Comparison of ENCODE assay signal across 8 mouse cellular contexts in genomic region chr17:35135591-35136320, GRCm38 (mm10). TPM values are rescaled to one million over a fixed set of nuclear protein-coding genes. Genes with fewer than 3 reads are reported as not detected.
DNase-seq lines count a peak whose midpoint lies in the region; ATAC-seq and TF ChIP-seq lines count a peak whose summit lies in the region.

No protein-coding gene starts in this region.

- H3K36me3 ChIP-seq in kidney, embryonic 16.5 days (ENCODE audit: insufficient read depth, low read length) = peaks cover 20% of the 10 kb centered on the region
- peaks cover 31% of the 10 kb centered on the region for H3K36me3 ChIP-seq in hindbrain, embryonic 12.5 days

- DNase-seq in kidney, postnatal 4 days = no peak
- no peak for DNase-seq in cerebellum, adult 9-10 months
- DNase-seq in layer of hippocampus, postnatal 10 days (ENCODE audit: low spot score in 2 of 2) = no peak
- DNase-seq in frontal cortex, postnatal 10 days (ENCODE audit: low spot score in 2 of 2) = no peak

- no peaks in the 10 kb centered on the region for H3K9me3 ChIP-seq in kidney, embryonic 16.5 days (ENCODE audit: low read length)
- H3K9me3 ChIP-seq in hindbrain, embryonic 12.5 days (replicated peaks) = no peaks in the 10 kb centered on the region

- peak overlapping the region; percentile 89 for H3K4me2 ChIP-seq in kidney, embryonic 16.5 days (replicated peaks; ENCODE audit: low read depth, low read length)
- H3K4me2 ChIP-seq in hindbrain, embryonic 12.5 days (replicated peaks) = peak overlapping the region; percentile 80

- H3K9ac ChIP-seq in kidney, embryonic 16.5 days (replicated peaks; ENCODE audit: low read length) = peak overlapping the region; percentile 87
- H3K9ac ChIP-seq in hindbrain, embryonic 12.5 days = peak overlapping the region; percentile 77

- WGBS in kidney, embryonic 16.5 days = under 1% methylated on average over 43 of the region's 43 CpGs
- WGBS in bone marrow, adult 2 months = under 1% methylated on average over 43 of the region's 43 CpGs
- under 1% methylated on average over 42 of the region's 43 CpGs for WGBS in hindbrain, embryonic 12.5 days

- H3K4me1 ChIP-seq in kidney, embryonic 16.5 days (ENCODE audit: insufficient read depth, low read length) = peaks cover 11% of the 10 kb centered on the region
- no peaks in the 10 kb centered on the region; the same call in 1 of the 2 replicates for H3K4me1 ChIP-seq in bone marrow, adult 2 months (ENCODE audit: control insufficient read depth, insufficient read depth, low read length)
- H3K4me1 ChIP-seq in hindbrain, embryonic 12.5 days = peaks cover 19% of the 10 kb centered on the region

- H3K27ac ChIP-seq in kidney, embryonic 16.5 days (ENCODE audit: low read length) = peak overlapping the region; percentile 98
- peak overlapping the region; percentile 96 for H3K27ac ChIP-seq in bone marrow, adult 2 months (ENCODE audit: control insufficient read depth, insufficient read depth, low read depth, low read length, poor library complexity)
- H3K27ac ChIP-seq in hindbrain, embryonic 12.5 days = peak overlapping the region; percentile 96

- H3K27me3 ChIP-seq in kidney, embryonic 16.5 days (ENCODE audit: insufficient read depth, low read length) = no peaks in the 10 kb centered on the region
- no peaks in the 10 kb centered on the region for H3K27me3 ChIP-seq in hindbrain, embryonic 12.5 days

- TF ChIP-seq CTCF in bone marrow, adult 2 months (IDR thresholded peaks at IDR 0.05; ENCODE audit: control insufficient read depth, insufficient read depth, low read length) = no peak

- H3K4me3 ChIP-seq in kidney, embryonic 16.5 days (ENCODE audit: low read length) = peak overlapping the region; percentile 89
- H3K4me3 ChIP-seq in bone marrow, adult 2 months (replicated peaks; ENCODE audit: control insufficient read depth, low read depth, low read length) = peak overlapping the region; percentile 97
- H3K4me3 ChIP-seq in hindbrain, embryonic 12.5 days = peak overlapping the region; percentile 76

- ATAC-seq in kidney, embryonic 16.5 days (ENCODE audit: low FRiP score, low TSS enrichment) = peak; percentile 59; the same call in 1 of the 2 replicates
- ATAC-seq in hindbrain, embryonic 12.5 days (ENCODE audit: low FRiP score) = peak; percentile 75
- ATAC-seq in megakaryocyte progenitor cell, adult 5-6 weeks (replicated peaks; ENCODE audit: poor library complexity) = peak; percentile 64

- no peak for TF ChIP-seq POLR2A in bone marrow, adult 2 months (IDR thresholded peaks at IDR 0.05; ENCODE audit: borderline replicate concordance, control insufficient read depth, low read depth, low read length)

RNA-seq across cellular contexts. Expression of gene Bag6, which starts 0.8 kb away (rescaled TPM):
- polyA plus RNA-seq in kidney, embryonic 16.5 days (2015; fragmentation: Nextera tagmentation; extraction: Ambion mirVana) = 56.4 TPM in 2 replicates
- polyA plus RNA-seq in bone marrow, adult 2 months (2011; ENCODE audit: insufficient read depth, insufficient read length, low replicate concordance, missing spikeins) = 104 and 195 TPM in 2 replicates
- polyA plus RNA-seq in hindbrain, embryonic 12.5 days (2016; fragmentation: Nextera tagmentation; extraction: Ambion mirVana) = 87.9 and 88.3 TPM in 2 replicates
- 73.9 and 78.5 TPM in 2 replicates for total RNA-seq in megakaryocyte progenitor cell, adult 5-6 weeks (2015)
- 77.3 and 88.5 TPM in 2 replicates for total RNA-seq in megakaryocyte progenitor cell, adult 5-6 weeks (2017)
- 100 to 1,000 TPM; 284 to 308 TPM for total RNA-seq in layer of hippocampus, postnatal 10 days (2021)

RNA-seq across cellular contexts. Expression of gene Apom, which starts 3.9 kb away (rescaled TPM):
- 22.2 and 27.5 TPM in 2 replicates for polyA plus RNA-seq in kidney, embryonic 16.5 days (2015; fragmentation: Nextera tagmentation; extraction: Ambion mirVana)
- polyA plus RNA-seq in bone marrow, adult 2 months (2011; ENCODE audit: insufficient read depth, insufficient read length, low replicate concordance, missing spikeins) = 6.0 TPM in 1 of 2 replicates, not detected in the other
- polyA plus RNA-seq in hindbrain, embryonic 12.5 days (2016; fragmentation: Nextera tagmentation; extraction: Ambion mirVana) = 0.39 TPM in 1 of 2 replicates, not detected in the other
- total RNA-seq in megakaryocyte progenitor cell, adult 5-6 weeks (2015) = not detected in 2 replicates
- not detected in 2 replicates for total RNA-seq in megakaryocyte progenitor cell, adult 5-6 weeks (2017)
- total RNA-seq in layer of hippocampus, postnatal 10 days (2021) = not detected

RNA-seq across cellular contexts. Expression of gene D17H6S53E, which starts 9.6 kb away (rescaled TPM):
- 8.5 and 12.0 TPM in 2 replicates for polyA plus RNA-seq in kidney, embryonic 16.5 days (2015; fragmentation: Nextera tagmentation; extraction: Ambion mirVana)
- 6.8 and 20.2 TPM in 2 replicates for polyA plus RNA-seq in bone marrow, adult 2 months (2011; ENCODE audit: insufficient read depth, insufficient read length, low replicate concordance, missing spikeins)
- 7.3 and 7.7 TPM in 2 replicates for polyA plus RNA-seq in hindbrain, embryonic 12.5 days (2016; fragmentation: Nextera tagmentation; extraction: Ambion mirVana)
- total RNA-seq in megakaryocyte progenitor cell, adult 5-6 weeks (2015) = 1.5 and 3.6 TPM in 2 replicates
- total RNA-seq in megakaryocyte progenitor cell, adult 5-6 weeks (2017) = 7.7 and 7.9 TPM in 2 replicates
- total RNA-seq in layer of hippocampus, postnatal 10 days (2021) = 10 to 100 TPM; 21.4 to 25.9 TPM

RNA-seq across cellular contexts. Expression of gene Csnk2b, which starts 13.9 kb away (rescaled TPM):
- 293 and 308 TPM in 2 replicates for polyA plus RNA-seq in kidney, embryonic 16.5 days (2015; fragmentation: Nextera tagmentation; extraction: Ambion mirVana)
- 155 and 166 TPM in 2 replicates for polyA plus RNA-seq in bone marrow, adult 2 months (2011; ENCODE audit: insufficient read depth, insufficient read length, low replicate concordance, missing spikeins)
- 237 and 276 TPM in 2 replicates for polyA plus RNA-seq in hindbrain, embryonic 12.5 days (2016; fragmentation: Nextera tagmentation; extraction: Ambion mirVana)
- total RNA-seq in megakaryocyte progenitor cell, adult 5-6 weeks (2015) = 411 and 443 TPM in 2 replicates
- total RNA-seq in megakaryocyte progenitor cell, adult 5-6 weeks (2017) = 375 TPM in 2 replicates
- total RNA-seq in layer of hippocampus, postnatal 10 days (2021) = 100 to 1,000 TPM; 178 to 202 TPM

RNA-seq across cellular contexts. Expression of gene Gpank1, which starts 14.5 kb away (rescaled TPM):
- 22.3 and 23.7 TPM in 2 replicates for polyA plus RNA-seq in kidney, embryonic 16.5 days (2015; fragmentation: Nextera tagmentation; extraction: Ambion mirVana)
- polyA plus RNA-seq in bone marrow, adult 2 months (2011; ENCODE audit: insufficient read depth, insufficient read length, low replicate concordance, missing spikeins) = 29.8 and 39.0 TPM in 2 replicates
- polyA plus RNA-seq in hindbrain, embryonic 12.5 days (2016; fragmentation: Nextera tagmentation; extraction: Ambion mirVana) = 19.8 and 20.8 TPM in 2 replicates
- 20.3 and 20.7 TPM in 2 replicates for total RNA-seq in megakaryocyte progenitor cell, adult 5-6 weeks (2015)
- 33.9 and 36.8 TPM in 2 replicates for total RNA-seq in megakaryocyte progenitor cell, adult 5-6 weeks (2017)
- 10 to 100 TPM; 10.7 to 14.6 TPM for total RNA-seq in layer of hippocampus, postnatal 10 days (2021)
